Mouse (Mus musculus) kidney, adult 2 months (tissue): ENCODE data around the gene Alx3. TPM values are rescaled to one million over a fixed set of nuclear protein-coding genes. Genes with fewer than 3 reads are reported as not detected.

Source experiments
- DNase-seq: peaks from one replicate; pipeline ENCODE4 v3.0.0; 2021
- H3K27ac ChIP-seq: fragments of 200-500 bp; 2 replicates; pipeline ENCODE4 v1.5.1; 2012; ENCODE audit warnings: low read depth, low read length, control low read depth, inconsistent platforms; ENCODE audit not compliant: insufficient read depth
- H3K27me3 ChIP-seq: fragments of 200-500 bp; replicated peaks from 2 replicates; pipeline ENCODE4 v1.6.1; 2012; ENCODE audit warnings: mild to moderate bottlenecking, moderate library complexity, low read length, inconsistent platforms; ENCODE audit not compliant: control insufficient read depth, insufficient read depth
- H3K36me3 ChIP-seq: fragments of 200-500 bp; 2 replicates; pipeline ENCODE4 v1.6.1; 2012; ENCODE audit warnings: mild to moderate bottlenecking, moderate library complexity, low read length, inconsistent platforms; ENCODE audit not compliant: control insufficient read depth, insufficient read depth
- H3K4me1 ChIP-seq: fragments of 200-500 bp; 2 replicates; pipeline ENCODE4 v1.6.1; 2011; ENCODE audit warnings: low read length; ENCODE audit not compliant: control insufficient read depth, insufficient read depth
- H3K4me3 ChIP-seq: fragments of 200-500 bp; 2 replicates; pipeline ENCODE4 v1.5.1; 2011; ENCODE audit warnings: mild to moderate bottlenecking, low read depth, low read length, control low read depth; ENCODE audit not compliant: insufficient read depth
- CTCF ChIP-seq: fragments of 200-500 bp; conservative IDR thresholded peaks from 2 replicates; pipeline ENCODE4 v1.5.1; 2011; ENCODE audit warnings: low read depth, mild to moderate bottlenecking, control low read depth, low read length, moderate library complexity, mixed read lengths; ENCODE audit not compliant: insufficient read depth, insufficient read length
- POLR2A ChIP-seq: fragments of 200-500 bp; IDR thresholded peaks from one replicate; pipeline ENCODE4 v1.6.1; 2011; ENCODE audit warnings: low read depth, low read length, control low read depth
- WGBS: fragments of 180-500 bp; shearing (Covaris S2); methylation state at CpG from one replicate; pipeline ENCODE4 v1.1.7; 2018; 5-methylcytosine and 5-hydroxymethylcytosine counted together
- polyA plus RNA-seq: library from polyadenylated mRNA; depleted of rRNA; stranded (reverse); fragments of >200 nt; gene quantifications from 2 replicates; pipeline ENCODE4 v1.2.3, GENCODE M21; 2012

Alx3 gene
- polyA plus RNA-seq, 1 experiment: not detected

GRCm38 (mm10) chr3:107597134-107597533 is 2.3 kb downstream of the Alx3 start:
- Histone ChIP-seq H3K36me3 (no peaks in the 10 kb centered on the region), H3K4me3 (no peak overlapping the region), H3K27me3 (peaks cover 5% of the 10 kb centered on the region), H3K4me1 (no peaks in the 10 kb centered on the region), H3K27ac (no peak overlapping the region)
- WGBS: 6% methylated on average over 22 of the region's 24 CpGs
- TF ChIP-seq CTCF: no peak
- TF ChIP-seq POLR2A: no peak
- DNase-seq: no peak

DNA sequence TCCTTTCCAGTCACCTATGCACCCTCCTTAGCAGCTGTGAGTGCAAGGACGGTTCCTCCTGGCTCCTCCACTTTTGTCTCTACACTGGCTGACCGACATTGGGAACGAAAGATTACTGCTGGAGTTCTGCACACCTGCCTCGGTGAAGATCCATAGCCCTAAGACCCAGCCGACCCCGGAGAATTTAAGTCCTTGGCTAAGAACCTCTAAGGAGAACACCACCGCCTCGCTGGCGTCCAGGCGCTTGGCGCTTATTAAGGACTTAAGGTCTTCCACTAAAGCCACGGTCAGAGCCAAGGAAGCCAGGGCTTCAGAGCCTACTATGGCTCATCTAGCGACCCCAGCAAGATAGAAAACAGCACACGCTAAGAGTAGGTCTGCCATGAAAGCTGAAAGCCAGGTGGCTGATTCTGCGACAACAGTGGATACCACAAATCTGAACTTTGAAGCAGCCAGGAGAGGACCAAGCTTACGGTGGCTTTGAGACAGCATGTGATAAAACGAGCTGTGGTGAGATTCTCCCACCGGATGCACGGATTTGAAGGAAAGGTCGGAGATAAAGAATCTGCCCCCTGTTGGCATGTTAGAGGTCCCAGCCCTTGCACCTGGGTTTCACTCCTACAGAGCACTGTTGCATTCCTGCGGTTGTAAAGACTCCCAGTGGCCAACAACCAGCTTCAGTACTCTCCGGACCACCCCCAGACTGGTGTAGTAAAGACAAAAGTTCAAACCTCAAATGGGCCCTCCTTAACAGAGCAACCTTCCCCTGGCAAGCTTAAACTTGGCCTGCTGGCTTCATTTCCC is 3.0 kb downstream of the Alx3 start:
- TF ChIP-seq CTCF (no peak), POLR2A (no peak)
- Histone ChIP-seq H3K36me3 (no peaks in the 10 kb centered on the region), H3K27ac (no peak overlapping the region), H3K4me1 (no peaks in the 10 kb centered on the region), H3K4me3 (no peak overlapping the region), H3K27me3 (peaks cover 5% of the 10 kb centered on the region)
- WGBS: 30% methylated on average over 22 of the region's 22 CpGs
- DNase-seq: no peak

DNA sequence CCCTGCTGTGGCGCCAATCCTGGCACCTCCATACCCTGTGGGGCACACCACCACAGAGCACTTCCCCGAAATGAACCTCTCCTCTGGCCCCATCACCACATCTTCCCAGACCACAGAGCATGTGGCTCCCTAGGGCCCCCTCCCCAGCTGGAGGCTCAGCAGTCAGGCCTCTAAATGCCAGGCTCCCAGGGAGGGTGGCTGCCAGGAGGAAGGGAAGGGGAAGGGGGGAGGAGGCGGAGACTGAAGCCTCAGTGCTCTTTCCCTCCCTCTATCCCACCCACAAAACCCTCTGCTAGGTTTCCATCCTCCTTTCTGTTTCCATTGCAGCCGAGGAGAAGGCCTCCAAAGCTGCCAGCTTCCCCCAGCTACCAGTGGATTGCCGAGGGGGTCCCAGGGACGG is 5.3 kb downstream of the Alx3 start:
- WGBS: 76% methylated on average over 6 of the region's 6 CpGs
- Histone ChIP-seq H3K27me3 (peaks cover 3% of the 10 kb centered on the region), H3K36me3 (no peaks in the 10 kb centered on the region), H3K27ac (no peak overlapping the region), H3K4me3 (no peak overlapping the region), H3K4me1 (no peaks in the 10 kb centered on the region)
- DNase-seq: no peak
- no peak for TF ChIP-seq POLR2A
- TF ChIP-seq CTCF: no peak

DNA sequence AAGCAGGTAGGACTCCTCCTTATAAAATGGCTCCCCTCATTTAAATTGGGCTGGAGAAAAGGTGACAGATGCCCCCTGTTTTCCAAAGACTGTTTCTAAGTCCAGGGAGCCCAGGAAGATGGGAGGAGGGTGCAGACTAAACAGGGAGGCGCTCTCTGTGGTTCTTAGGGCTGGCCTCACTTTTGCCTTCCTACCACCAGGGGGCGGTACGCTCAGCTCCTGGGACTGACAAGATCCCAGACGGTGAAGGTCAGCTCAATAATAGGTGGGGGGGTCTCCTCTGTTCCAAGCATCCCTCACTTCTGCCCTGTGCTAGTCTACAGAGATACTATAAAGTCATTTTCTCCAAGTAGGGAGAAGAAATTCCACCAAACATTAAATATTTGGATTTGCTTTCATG is 10.5 kb downstream of the Alx3 start:
- 13% methylated on average over 4 of the region's 4 CpGs for WGBS
- TF ChIP-seq CTCF (peak; percentile 88), POLR2A (no peak)
- H3K4me3 ChIP-seq: no peak overlapping the region
- H3K36me3 ChIP-seq: no peaks in the 10 kb centered on the region
- H3K27me3 ChIP-seq: no peaks in the 10 kb centered on the region
- H3K4me1 ChIP-seq: no peaks in the 10 kb centered on the region; the same call in 1 of the 2 replicates
- DNase-seq: peak; percentile 56
- no peak overlapping the region for H3K27ac ChIP-seq

DNA sequence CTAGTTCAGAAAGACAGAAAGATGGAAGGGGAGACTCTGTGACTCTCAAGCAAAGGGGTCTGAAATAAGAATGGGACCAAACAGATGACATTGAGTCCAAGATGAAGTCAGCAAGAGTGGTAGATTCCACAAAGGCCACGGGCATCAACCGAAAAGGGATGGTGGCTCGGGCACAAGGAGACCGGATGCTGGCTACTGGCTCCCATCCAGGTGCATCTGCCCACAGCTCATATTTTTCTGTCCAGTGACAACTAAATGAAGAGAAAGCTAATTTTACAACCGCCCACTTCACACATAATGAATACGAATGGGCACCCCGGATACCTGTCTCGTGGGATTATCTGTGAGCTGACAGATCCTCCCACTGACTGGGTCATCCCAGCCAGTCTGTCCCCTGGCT is 12.4 kb downstream of the Alx3 start:
- H3K36me3 ChIP-seq: no peaks in the 10 kb centered on the region
- H3K27me3 ChIP-seq: no peaks in the 10 kb centered on the region
- no peaks in the 10 kb centered on the region; the same call in 1 of the 2 replicates for H3K4me1 ChIP-seq
- DNase-seq: no peak
- WGBS: 77% methylated on average over 8 of the region's 8 CpGs
- no peak for TF ChIP-seq CTCF
- no peak for TF ChIP-seq POLR2A
- no peak overlapping the region for H3K27ac ChIP-seq
- H3K4me3 ChIP-seq: no peak overlapping the region

DNA sequence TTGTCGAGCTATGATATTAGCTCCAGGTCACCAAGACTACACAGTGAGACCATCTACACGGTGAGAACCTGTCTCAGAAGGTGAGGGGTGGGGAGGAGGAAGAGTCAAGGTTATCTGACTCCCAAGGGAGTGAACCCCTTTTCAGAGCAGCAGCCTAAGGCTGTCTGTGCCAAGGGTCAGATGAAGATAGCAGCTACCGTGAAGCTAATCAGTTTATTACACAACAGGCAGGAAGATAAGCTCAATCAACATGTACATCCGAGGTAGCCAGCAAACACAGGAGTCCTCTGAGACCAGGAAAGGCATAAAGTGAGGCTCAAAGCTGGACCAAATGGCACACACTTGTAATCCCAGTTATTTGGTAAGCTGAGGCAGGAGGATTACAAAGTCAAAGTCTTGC is 14.0 kb downstream of the Alx3 start:
- no peak overlapping the region for H3K27ac ChIP-seq
- H3K4me1 ChIP-seq: peaks cover 5% of the 10 kb centered on the region; the same call in 1 of the 2 replicates
- H3K36me3 ChIP-seq: 0 out of 2 replicates have a peak, but pooled peaks cover 2% of the 10 kb centered on the region
- H3K4me3 ChIP-seq: no peak overlapping the region
- H3K27me3 ChIP-seq: no peaks in the 10 kb centered on the region
- no peak for TF ChIP-seq CTCF
- TF ChIP-seq POLR2A: no peak
- WGBS: 64% methylated on average over 4 of the region's 4 CpGs
- no peak for DNase-seq

- H3K4me1 ChIP-seq: peaks cover 5% of the 10 kb centered on the region; the same call in 1 of the 2 replicates
- H3K27ac ChIP-seq: no peak overlapping the region
- H3K4me3 ChIP-seq: no peak overlapping the region
- DNase-seq: peak; percentile 87
- WGBS: 45% methylated on average over 3 of the region's 3 CpGs
- TF ChIP-seq POLR2A (no peak), CTCF (no peak)
- H3K27me3 ChIP-seq: no peaks in the 10 kb centered on the region
- H3K36me3 ChIP-seq: 0 out of 2 replicates have a peak, but pooled peaks cover 2% of the 10 kb centered on the region
Observed at GRCm38 (mm10) chr3:107609376-107609775, 14.5 kb downstream of the Alx3 start.
